Mouse (Mus musculus): ENCODE data around the gene Adam20. TPM values are rescaled to one million over a fixed set of nuclear protein-coding genes. Genes with fewer than 3 reads are reported as not detected.
"Not testable (repeated sequence)": the region's sequence is repeated elsewhere in the genome, so short reads cannot be mapped to it uniquely, and the experiment has no call there.

Gene Adam20
- not detected for total RNA-seq (2021)
- long read RNA-seq, experiment 1, result 0 reads
- long read RNA-seq, experiment 2, result 0 reads

DNA sequence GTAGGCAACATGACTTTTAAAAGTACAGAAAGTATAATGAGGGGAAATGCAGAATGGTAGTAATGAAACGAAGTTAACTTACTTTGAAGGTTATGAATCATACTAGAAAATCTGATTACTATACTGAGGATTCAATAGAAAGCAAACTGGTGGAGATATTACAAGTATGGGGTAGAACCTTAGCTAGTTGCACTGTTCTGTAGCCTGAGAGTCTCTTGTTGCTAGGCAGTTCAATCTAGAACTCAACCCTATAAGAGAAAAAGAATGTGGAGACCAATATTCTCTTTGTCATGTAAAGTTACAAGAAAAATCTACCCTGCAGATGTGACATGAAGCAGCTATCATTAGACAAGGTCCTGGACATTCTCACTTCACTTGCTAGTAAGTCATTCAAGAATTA is at the start of gene Adam20:
Gene Adam20 (plus strand): TSS at position 301 of the 400 bp plus-strand sequence.
- DNase-seq, result not testable (repeated sequence)

DNA sequence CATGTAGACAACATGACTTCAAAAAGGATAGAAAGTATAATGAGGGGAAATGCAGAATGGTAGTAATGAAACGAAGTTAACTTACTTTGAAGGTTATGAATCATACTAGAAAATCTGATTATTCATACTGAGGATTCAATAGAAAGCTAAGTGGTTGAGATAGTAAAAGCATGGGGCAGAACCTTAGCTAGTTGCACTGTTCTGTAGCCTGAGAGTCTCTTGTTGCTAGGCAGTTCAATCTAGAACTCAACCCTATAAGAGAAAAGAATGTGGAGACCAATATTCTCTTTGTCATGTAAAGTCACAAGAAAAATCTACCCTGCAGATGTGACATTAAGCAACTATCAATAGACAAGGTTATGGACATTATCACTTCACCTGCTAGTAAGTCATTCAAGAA is 41.2 kb upstream of the Adam20 start, which contains the start of gene Adam25:
Gene Adam25 (plus strand): TSS at position 301 of the 400 bp plus-strand sequence.
- not testable (repeated sequence) for DNase-seq

DNA sequence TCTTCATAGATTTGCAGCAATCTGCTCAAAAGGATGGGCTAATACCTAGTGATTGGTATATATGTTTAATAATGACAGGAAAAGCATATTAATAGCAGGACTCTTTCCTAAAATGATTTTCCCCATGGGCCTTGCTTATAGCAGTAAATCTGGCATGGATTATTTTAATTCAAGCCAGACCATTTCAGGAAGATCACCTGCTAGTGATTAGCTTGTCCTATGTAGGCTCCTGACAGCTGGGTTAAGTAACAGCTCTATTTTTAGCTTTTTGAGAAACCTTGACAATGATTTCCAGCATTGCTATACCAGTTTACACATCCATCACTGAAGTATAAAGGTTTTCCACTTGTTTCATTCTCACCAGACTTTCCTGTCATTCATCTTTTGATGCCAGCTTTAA is 9.8 kb upstream of the Adam20 start:
- DNase-seq, result no peak

- DNase-seq, result no peak
Observed at GRCm38 (mm10) chr8:40803379-40804079, 10.5 kb downstream of the Adam20 start.

Other genes starting within 250 kb of the Adam20 start
- not detected for gene Adam24, start 118.2 kb upstream of the Adam20 start, total RNA-seq (2021)
- gene Adam25, start 41.1 kb upstream of the Adam20 start, total RNA-seq (2021), result not detected
- not detected for gene Adam39, start 29.7 kb downstream of the Adam20 start, total RNA-seq (2021)